Mouse (Mus musculus) midbrain, embryonic 14.5 days (tissue): ENCODE data around the gene Marc2. TPM values are rescaled to one million over a fixed set of nuclear protein-coding genes. Genes with fewer than 3 reads are reported as not detected.

ENCODE experiments used
- ATAC-seq: fragments of 200-750 bp; cut with Nextera tagmentation; 2 replicates; pipeline ENCODE4 v1.8.0; 2017; ENCODE audit warnings: moderate number of reproducible peaks, moderate library complexity; ENCODE audit not compliant: low FRiP score, low TSS enrichment
- DNase-seq: peaks from one replicate; pipeline ENCODE4 v3.0.0-alpha.2; 2015
- H3K27ac ChIP-seq: fragments of 300-500 bp; sonication (generic); replicated peaks from 2 replicates; pipeline ENCODE4 v1.5.1; 2014; ENCODE audit warnings: mild to moderate bottlenecking, low read depth, low read length, moderate library complexity
- H3K27me3 ChIP-seq: fragments of 300-500 bp; sonication (generic); 2 replicates; pipeline ENCODE4 v1.6.1; 2014; ENCODE audit warnings: low read length, control low read depth, mixed read lengths; ENCODE audit not compliant: control insufficient read depth, insufficient read depth
- H3K36me3 ChIP-seq: fragments of 300-500 bp; sonication (generic); 2 replicates; pipeline ENCODE4 v1.6.1; 2014; ENCODE audit warnings: low read length, control low read depth; ENCODE audit not compliant: control insufficient read depth, insufficient read depth
- H3K4me1 ChIP-seq: fragments of 300-500 bp; sonication (generic); 2 replicates; pipeline ENCODE4 v1.6.1; 2014; ENCODE audit warnings: mild to moderate bottlenecking, antibody characterized with exemption, low read length, control low read depth; ENCODE audit not compliant: control insufficient read depth, insufficient read depth
- H3K4me2 ChIP-seq: fragments of 300-500 bp; sonication (generic); 2 replicates; pipeline ENCODE4 v1.6.1; 2014; ENCODE audit warnings: mild to moderate bottlenecking, low read length, moderate library complexity
- H3K4me3 ChIP-seq: fragments of 300-500 bp; sonication (generic); replicated peaks from 2 replicates; pipeline ENCODE4 v1.5.1; 2014; ENCODE audit warnings: low read depth, low read length
- H3K9ac ChIP-seq: fragments of 300-500 bp; sonication (generic); replicated peaks from 2 replicates; pipeline ENCODE4 v1.6.1; 2014; ENCODE audit warnings: mild to moderate bottlenecking, low read length, moderate library complexity
- H3K9me3 ChIP-seq: fragments of 300-500 bp; sonication (generic); 2 replicates; pipeline ENCODE4 v1.6.1; 2016; ENCODE audit warnings: low read length, control low read depth, mixed read lengths; ENCODE audit not compliant: control insufficient read depth
- WGBS: fragments of 180-500 bp; shearing (Covaris S2); extraction: QIAGEN DNeasy Blood & Tissue Kit; methylation state at CpG from one replicate; pipeline ENCODE4 v1.1.7; 2014; 5-methylcytosine and 5-hydroxymethylcytosine counted together
- microRNA counts: library from miRNA; unstranded; fragments of <30 nt; microRNA quantifications from one replicate; lab custom pipeline; 2016
- microRNA-seq: library from miRNA; unstranded; fragments of <30 nt; microRNA quantifications from one replicate; pipeline ENCODE4, GENCODE M21; 2016
- polyA plus RNA-seq: library from polyadenylated mRNA; unstranded; fragments of >200 nt; fragmentation: Nextera tagmentation; extraction: Ambion mirVana; gene quantifications from 2 replicates; pipeline ENCODE4 v1.2.1, GENCODE M21; 2014

The Marc2 gene
- polyA plus RNA-seq, 1 experiment from 2014 or later, result 111 TPM

DNA sequence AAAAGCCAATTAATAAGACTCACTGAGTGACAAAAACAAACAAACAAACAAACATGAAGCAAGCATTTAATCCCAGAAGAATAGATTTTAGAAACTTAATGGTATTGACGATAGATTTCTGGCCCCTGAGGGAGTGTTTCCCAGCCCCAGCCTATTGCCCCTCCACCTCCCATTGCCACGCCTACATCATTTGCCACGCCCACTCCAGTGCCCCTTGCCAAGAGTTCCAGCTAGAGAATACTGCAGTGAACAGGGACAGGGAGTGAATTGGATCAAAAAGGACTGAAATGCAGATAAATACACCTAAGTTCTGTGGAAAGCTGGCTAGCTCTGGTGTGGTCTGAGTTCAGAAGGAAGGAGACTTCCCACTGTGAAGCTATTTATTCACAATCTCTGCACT lies 82.4 kb downstream of the Marc2 start:
- H3K4me2 ChIP-seq, result no peak overlapping the region
- no peak overlapping the region for H3K9ac ChIP-seq
- H3K9me3 ChIP-seq, result no peaks in the 10 kb centered on the region
- no peaks in the 10 kb centered on the region for H3K27me3 ChIP-seq
- 50% methylated on average over 3 of the region's 3 CpGs for WGBS
- ATAC-seq (no peak), DNase-seq (no peak)
- H3K4me3 ChIP-seq, result no peak overlapping the region
- no peak overlapping the region for H3K27ac ChIP-seq
- no peaks in the 10 kb centered on the region for H3K36me3 ChIP-seq
- no peaks in the 10 kb centered on the region for H3K4me1 ChIP-seq

MicroRNAs within 50 kb of the gene (microRNA counts, 519-probe panel; counts per million panel counts)
- microRNA mmu-miR-1981 (lab: Ali Mortazavi, UCI), result 2,785 counts per million, percentile 10 among the panel's probes with 10 or more counts

Small RNAs within 50 kb of the gene (microRNA-seq; reads per million reads assigned to microRNA genes)
- gene Mir1981, result 61.4 reads per million, percentile 49 among the genes with 10 or more reads in this experiment

Other genes with a start within 250 kb of the Marc2 start
- 0.35 and 1.2 TPM in 2 replicates for gene Hlx, start 113.8 kb downstream of the Marc2 start, polyA plus RNA-seq
- gene Marc1, start 35.1 kb downstream of the Marc2 start, polyA plus RNA-seq, result 0.13 and 0.28 TPM in 2 replicates
- gene C130074G19Rik, start 36.8 kb upstream of the Marc2 start, polyA plus RNA-seq, result 0.40 and 1.1 TPM in 2 replicates
- 14.6 and 20.9 TPM in 2 replicates for gene Mark1, start 153.1 kb upstream of the Marc2 start, polyA plus RNA-seq